Mouse (Mus musculus) CH12.LX (cell line): ENCODE data around the gene Cxcr5. TPM values are rescaled to one million over a fixed set of nuclear protein-coding genes. Genes with fewer than 3 reads are reported as not detected.

Experiments used
- DNase-seq: peaks from one replicate; pipeline ENCODE4 v3.0.0-alpha.2; 2013; ENCODE audit errors: extremely low read depth
- H3K27ac ChIP-seq: 2 replicates; pipeline ENCODE4 v1.5.1; 2012; ENCODE audit warnings: low read depth, mild to moderate bottlenecking, control low read depth, moderate library complexity; ENCODE audit not compliant: insufficient read depth
- H3K27me3 ChIP-seq: replicated peaks from 2 replicates; pipeline ENCODE3; 2012; ENCODE audit warnings: inconsistent platforms
- H3K36me3 ChIP-seq, 2 experiments: replicated peaks in 1 of 2; 2 replicates each; pipeline versions ENCODE3 to v1.6.1; 2012; ENCODE audit warnings: inconsistent platforms in 1 of 2, low read length in 1 of 2, mild to moderate bottlenecking in 1 of 2, mixed read lengths in 1 of 2, moderate library complexity in 1 of 2; ENCODE audit not compliant: control insufficient read depth in 1 of 2, insufficient read depth in 1 of 2
- H3K4me1 ChIP-seq, 2 experiments: 2 replicates each; pipeline ENCODE4 v1.6.1; 2012; ENCODE audit warnings: inconsistent platforms in 1 of 2, moderate library complexity in 1 of 2; ENCODE audit not compliant: insufficient read depth in 2 of 2, control insufficient read depth in 1 of 2
- H3K4me2 ChIP-seq: 2 replicates; pipeline ENCODE4 v1.6.1; 2012; ENCODE audit warnings: low read depth, mild to moderate bottlenecking, control low read depth; ENCODE audit not compliant: poor library complexity, insufficient read depth, severe bottlenecking
- H3K4me3 ChIP-seq, 3 experiments: fragments of 150-350 bp in 1 of 3; sonication (generic) in 1 of 3; replicated peaks in 1 of 3; 2 replicates each; pipeline versions ENCODE3 to v1.5.1; 2011 to 2012; ENCODE audit warnings: low read depth in 2 of 3, low read length in 2 of 3, mild to moderate bottlenecking in 2 of 3, moderate library complexity in 2 of 3, control low read depth in 1 of 3, improper control_type of control experiment in 1 of 3, inconsistent platforms in 1 of 3, mixed read lengths in 1 of 3; ENCODE audit not compliant: poor library complexity in 1 of 3
- H3K79me2 ChIP-seq: replicated peaks from 2 replicates; pipeline ENCODE4 v1.6.1; 2012; ENCODE audit warnings: mild to moderate bottlenecking, moderate library complexity; ENCODE audit not compliant: control insufficient read depth, poor library complexity, insufficient read depth, severe bottlenecking; ENCODE audit errors: extremely low read depth
- H3K9ac ChIP-seq: 2 replicates; pipeline ENCODE4 v1.6.1; 2012; ENCODE audit warnings: low read depth, mild to moderate bottlenecking, control low read depth, moderate library complexity; ENCODE audit not compliant: insufficient read depth
- H3K9me3 ChIP-seq: replicated peaks from 2 replicates; pipeline ENCODE3; 2012; ENCODE audit warnings: low read length, inconsistent platforms, mixed read lengths
- CHD1 ChIP-seq: IDR thresholded peaks from 2 replicates; pipeline ENCODE4 v1.6.1; 2012; ENCODE audit warnings: low read depth, low read length, improper control_type of control experiment, inconsistent platforms
- CTCF ChIP-seq, 2 experiments: IDR thresholded peaks in 1 of 2; conservative IDR thresholded peaks in 1 of 2; 2 replicates each; pipeline ENCODE4 v1.5.1; 2011 to 2012; ENCODE audit warnings: low read depth in 2 of 2, low read length in 2 of 2, improper control_type of control experiment in 1 of 2, inconsistent platforms in 1 of 2, mild to moderate bottlenecking in 1 of 2, moderate library complexity in 1 of 2
- ELF1 ChIP-seq: IDR thresholded peaks from 2 replicates; pipeline ENCODE4 v1.6.1; 2014; ENCODE audit warnings: low read depth, mild to moderate bottlenecking, inconsistent platforms, low read length, improper control_type of control experiment
- EP300 ChIP-seq: IDR thresholded peaks from 2 replicates; pipeline ENCODE4 v1.6.1; 2011; ENCODE audit warnings: low read length, improper control_type of control experiment
- ETS1 ChIP-seq: conservative IDR thresholded peaks from 2 replicates; pipeline ENCODE4 v1.6.1; 2012; ENCODE audit warnings: low read depth, mild to moderate bottlenecking, inconsistent platforms, low read length, improper control_type of control experiment, moderate library complexity
- IRF4 ChIP-seq: IDR thresholded peaks from 2 replicates; pipeline ENCODE4 v1.6.1; 2014; ENCODE audit warnings: low read depth, mild to moderate bottlenecking, inconsistent platforms, low read length, improper control_type of control experiment
- JUN ChIP-seq: IDR thresholded peaks from 2 replicates; pipeline ENCODE4 v1.6.1; 2011; ENCODE audit warnings: low read depth, mild to moderate bottlenecking, low read length, improper control_type of control experiment, moderate library complexity; ENCODE audit not compliant: insufficient read depth
- KAT2A ChIP-seq: IDR thresholded peaks from 2 replicates; pipeline ENCODE4 v1.6.1; 2012; ENCODE audit warnings: low read length, improper control_type of control experiment, inconsistent platforms; ENCODE audit not compliant: insufficient replicate concordance
- MAFK ChIP-seq: IDR thresholded peaks from 2 replicates; pipeline ENCODE4 v1.6.1; 2011; ENCODE audit warnings: low read length, improper control_type of control experiment; ENCODE audit not compliant: insufficient replicate concordance
- MYC ChIP-seq: IDR thresholded peaks from 2 replicates; pipeline ENCODE4 v1.6.1; 2011; ENCODE audit warnings: low read depth, mild to moderate bottlenecking, improper control_type of control experiment, low read length
- NRF1 ChIP-seq: IDR thresholded peaks from 2 replicates; pipeline ENCODE4 v1.6.1; 2014; ENCODE audit warnings: low read depth, mild to moderate bottlenecking, inconsistent platforms, low read length, improper control_type of control experiment, moderate library complexity
- PAX5 ChIP-seq: IDR thresholded peaks from 2 replicates; pipeline ENCODE4 v1.6.1; 2012; ENCODE audit warnings: low read length, inconsistent platforms, mixed read lengths
- POLR2A ChIP-seq: IDR thresholded peaks from 2 replicates; pipeline ENCODE4 v1.6.1; 2011; ENCODE audit warnings: low read depth, mild to moderate bottlenecking, improper control_type of control experiment, low read length
- POLR2AphosphoS2 ChIP-seq: IDR thresholded peaks from 2 replicates; pipeline ENCODE4 v1.6.1; 2011; ENCODE audit warnings: low read depth, low read length, improper control_type of control experiment
- RCOR1 ChIP-seq: conservative IDR thresholded peaks from 2 replicates; pipeline ENCODE4 v1.6.1; 2012; ENCODE audit warnings: low read depth, mild to moderate bottlenecking, inconsistent platforms, low read length, improper control_type of control experiment
- SIN3A ChIP-seq: IDR thresholded peaks from 2 replicates; pipeline ENCODE4 v1.6.1; 2012; ENCODE audit warnings: low read length, improper control_type of control experiment, inconsistent platforms
- TBP ChIP-seq: conservative IDR thresholded peaks from 2 replicates; pipeline ENCODE4 v1.6.1; 2011; ENCODE audit warnings: low read depth, low read length, improper control_type of control experiment
- UBTF ChIP-seq: IDR thresholded peaks from 2 replicates; pipeline ENCODE4 v1.6.1; 2012; ENCODE audit warnings: low read depth, mild to moderate bottlenecking, inconsistent platforms, low read length, improper control_type of control experiment, moderate library complexity
- ZC3H11A ChIP-seq: IDR thresholded peaks from 2 replicates; pipeline ENCODE4 v1.6.1; 2012; ENCODE audit warnings: low read depth, mild to moderate bottlenecking, inconsistent platforms, low read length, improper control_type of control experiment
- ZKSCAN1 ChIP-seq: IDR thresholded peaks from 2 replicates; pipeline ENCODE4 v1.6.1; 2012; ENCODE audit warnings: low read depth, inconsistent platforms, low read length, improper control_type of control experiment, borderline replicate concordance
- ZMIZ1 ChIP-seq: IDR thresholded peaks from 2 replicates; pipeline ENCODE4 v1.6.1; 2012; ENCODE audit warnings: low read depth, mild to moderate bottlenecking, inconsistent platforms, low read length, improper control_type of control experiment
- ZNF384 ChIP-seq: IDR thresholded peaks from 2 replicates; pipeline ENCODE4 v1.6.1; 2012; ENCODE audit warnings: low read depth, low read length, improper control_type of control experiment, inconsistent platforms
- dilution Hi-C: fragments of 300-500 bp; cut with MboI; formaldehyde crosslinking; loops from 2 replicates; pipeline ENCODE4 v1.14.3; 2020; ENCODE audit warnings: low sequenced_read_pairs; ENCODE audit not compliant: extremely low pct_unique_long_range_greater_than_20kb, extremely low pct_ligation_motif_present
- in situ Hi-C: fragments of 300-500 bp; cut with MboI; formaldehyde crosslinking; loops from 3 replicates; pipeline ENCODE4 v1.14.3; 2019; ENCODE audit warnings: low sequenced_read_pairs, low pct_ligation_motif_present, low pct_unique_long_range_greater_than_20kb, mixed read lengths
- polyA plus RNA-seq: library from polyadenylated mRNA; unstranded; fragments of >175 nt; gene quantifications from 2 replicates; pipeline ENCODE4 v1.2.1, GENCODE M21; 2012; ENCODE audit warnings: low read depth; ENCODE audit not compliant: insufficient read length
- total RNA-seq, 2 experiments: library from RNA; depleted of rRNA; stranded (reverse); fragments of 300-350 nt in 1 of 2; fragments of >200 nt in 1 of 2; gene quantifications; 2 replicates each; pipeline ENCODE4 v1.2.3; 2012 to 2014

The Cxcr5 gene
- total and polyA plus RNA-seq, 3 experiments, result 30.2 to 93.4 (median 70.5) TPM

- no peak overlapping the region for H3K4me3 ChIP-seq
- no peak overlapping the region for H3K27ac ChIP-seq
Observed at GRCm38 (mm10) chr9:44487441-44487840, 74.2 kb downstream of the Cxcr5 start.

GRCm38 (mm10) chr9:44486741-44487421 lies 74.8 kb downstream of the Cxcr5 start:
- no peaks in the 10 kb centered on the region for H3K79me2 ChIP-seq
- no peak overlapping the region for H3K27ac ChIP-seq
- H3K4me1 ChIP-seq, result peaks cover 15 to 84% of the 10 kb centered on the region in 2 experiments
- no peak overlapping the region for H3K4me3 ChIP-seq
- H3K27me3 ChIP-seq, result no peaks in the 10 kb centered on the region
- H3K36me3 ChIP-seq, result peaks cover 0 to 34% of the 10 kb centered on the region in 2 experiments
- DNase-seq, result no peak
- dilution Hi-C loops, result no loop called here
- H3K4me2 ChIP-seq, result no peak overlapping the region
- no peak overlapping the region for H3K9ac ChIP-seq
- TF ChIP-seq ZMIZ1 (no peak), POLR2A (no peak), ETS1 (no peak), CTCF (conservative IDR thresholded peaks at IDR 0.05 in 1 of 2, IDR thresholded peaks at IDR 0.05 in 1 of 2; ENCODE audit: low read depth in 2 of 2, low read length in 2 of 2) (no peak), ELF1 (no peak), EP300 (no peak), ZKSCAN1 (no peak), POLR2AphosphoS2 (no peak), IRF4 (no peak), ZNF384 (no peak), JUN (no peak), UBTF (no peak), MAFK (no peak), KAT2A (no peak), NRF1 (no peak), SIN3A (no peak), PAX5 (no peak), MYC (no peak), RCOR1 (no peak)
- TF ChIP-seq, all 38 proteins: peak for 0
- in situ Hi-C loops, result no loop called here
- no peaks in the 10 kb centered on the region for H3K9me3 ChIP-seq

More at GRCm38 (mm10) chr9:44487441-44487840, 74.2 kb downstream of the Cxcr5 start:
- Histone ChIP-seq H3K27me3 (no peaks in the 10 kb centered on the region), H3K79me2 (no peaks in the 10 kb centered on the region), H3K4me2 (no peak overlapping the region), H3K36me3 (peaks cover 0 to 38% of the 10 kb centered on the region in 2 experiments), H3K9ac (no peak overlapping the region), H3K9me3 (no peaks in the 10 kb centered on the region), H3K4me1 (peaks cover 14 to 83% of the 10 kb centered on the region in 2 experiments)
- DNase-seq, result no peak
- dilution Hi-C loops, result no loop called here
- TF ChIP-seq JUN (no peak), PAX5 (no peak), ZC3H11A (no peak), RCOR1 (no peak), CHD1 (no peak), ZNF384 (no peak), ETS1 (no peak), TBP (no peak), UBTF (no peak), SIN3A (no peak), MYC (no peak)
- in situ Hi-C loops, result no loop called here
